Mouse (Mus musculus): ENCODE measurements at regions not wholly inside any gene's neighbourhood (a gene's known extent, or its start where the extent isn't known, plus 50 kb on each side); places are given as distances from the start of the nearest gene placed in this dataset.

GRCm38 (mm10) chr5:75826283-75827098, 151.8 kb downstream of the Kdr start:
- TF ChIP-seq POLR2A (IDR thresholded peaks at IDR 0.05; ENCODE audit: borderline replicate concordance, extremely low read depth, insufficient read depth, insufficient read length, poor library complexity, severe bottlenecking) (no peak), CTCF (IDR thresholded peaks at IDR 0.05; ENCODE audit: borderline replicate concordance, extremely low read depth, insufficient read depth, insufficient read length) (no peak)

GRCm38 (mm10) chr5:75825576-75825975, 152.7 kb downstream of the Kdr start:
- TF ChIP-seq POLR2A (IDR thresholded peaks at IDR 0.05; ENCODE audit: borderline replicate concordance, extremely low read depth, insufficient read depth, insufficient read length, poor library complexity, severe bottlenecking): no peak
- TF ChIP-seq CTCF (IDR thresholded peaks at IDR 0.05; ENCODE audit: borderline replicate concordance, extremely low read depth, insufficient read depth, insufficient read length): no peak
- peak; percentile 35 for DNase-seq (ENCODE audit: low read depth)

More at GRCm38 (mm10) chr5:75826283-75827098, 151.8 kb downstream of the Kdr start:
- no peak for DNase-seq (ENCODE audit: low read depth)

- TF ChIP-seq POLR2A (IDR thresholded peaks at IDR 0.05; ENCODE audit: borderline replicate concordance, extremely low read depth, insufficient read depth, insufficient read length, poor library complexity, severe bottlenecking) (no peak), CTCF (IDR thresholded peaks at IDR 0.05; ENCODE audit: borderline replicate concordance, extremely low read depth, insufficient read depth, insufficient read length) (no peak)
- no peak for DNase-seq (ENCODE audit: low read depth)
Observed at GRCm38 (mm10) chr5:75824660-75825059, 153.6 kb downstream of the Kdr start.

- no peak for DNase-seq (ENCODE audit: low read depth)
- TF ChIP-seq POLR2A (IDR thresholded peaks at IDR 0.05; ENCODE audit: borderline replicate concordance, extremely low read depth, insufficient read depth, insufficient read length, poor library complexity, severe bottlenecking): no peak
- no peak for TF ChIP-seq CTCF (IDR thresholded peaks at IDR 0.05; ENCODE audit: borderline replicate concordance, extremely low read depth, insufficient read depth, insufficient read length)
Observed at GRCm38 (mm10) chr5:75823646-75824045, 154.6 kb downstream of the Kdr start.

GRCm38 (mm10) chr5:75817396-75817795, 160.9 kb downstream of the Kdr start:
- DNase-seq (ENCODE audit: low read depth): no peak

GRCm38 (mm10) chr5:75814393-75814984, 163.8 kb downstream of the Kdr start:
- DNase-seq (ENCODE audit: low read depth): peak; percentile 51
- TF ChIP-seq POLR2A (IDR thresholded peaks at IDR 0.05; ENCODE audit: borderline replicate concordance, extremely low read depth, insufficient read depth, insufficient read length, poor library complexity, severe bottlenecking) (no peak), CTCF (IDR thresholded peaks at IDR 0.05; ENCODE audit: borderline replicate concordance, extremely low read depth, insufficient read depth, insufficient read length) (no peak)

More at GRCm38 (mm10) chr5:75817396-75817795, 160.9 kb downstream of the Kdr start:
- no peak for TF ChIP-seq CTCF (IDR thresholded peaks at IDR 0.05; ENCODE audit: borderline replicate concordance, extremely low read depth, insufficient read depth, insufficient read length)
- TF ChIP-seq POLR2A (IDR thresholded peaks at IDR 0.05; ENCODE audit: borderline replicate concordance, extremely low read depth, insufficient read depth, insufficient read length, poor library complexity, severe bottlenecking): no peak

- TF ChIP-seq CTCF (IDR thresholded peaks at IDR 0.05; ENCODE audit: borderline replicate concordance, extremely low read depth, insufficient read depth, insufficient read length) (no peak), POLR2A (IDR thresholded peaks at IDR 0.05; ENCODE audit: borderline replicate concordance, extremely low read depth, insufficient read depth, insufficient read length, poor library complexity, severe bottlenecking) (no peak)
- DNase-seq (ENCODE audit: low read depth): no peak
Observed at GRCm38 (mm10) chr5:75812686-75813085, 165.6 kb downstream of the Kdr start.

- TF ChIP-seq POLR2A (IDR thresholded peaks at IDR 0.05; ENCODE audit: borderline replicate concordance, extremely low read depth, insufficient read depth, insufficient read length, poor library complexity, severe bottlenecking): no peak
- TF ChIP-seq CTCF (IDR thresholded peaks at IDR 0.05; ENCODE audit: borderline replicate concordance, extremely low read depth, insufficient read depth, insufficient read length): no peak
Observed at GRCm38 (mm10) chr5:75808551-75809332, 169.5 kb downstream of the Kdr start.

GRCm38 (mm10) chr5:75805011-75805410, 173.2 kb downstream of the Kdr start:
- no peak for TF ChIP-seq POLR2A (IDR thresholded peaks at IDR 0.05; ENCODE audit: borderline replicate concordance, extremely low read depth, insufficient read depth, insufficient read length, poor library complexity, severe bottlenecking)
- no peak for DNase-seq (ENCODE audit: low read depth)

More at GRCm38 (mm10) chr5:75808551-75809332, 169.5 kb downstream of the Kdr start:
- DNase-seq (ENCODE audit: low read depth): no peak

- no peak for DNase-seq (ENCODE audit: low read depth)
- TF ChIP-seq POLR2A (IDR thresholded peaks at IDR 0.05; ENCODE audit: borderline replicate concordance, extremely low read depth, insufficient read depth, insufficient read length, poor library complexity, severe bottlenecking): no peak
- TF ChIP-seq CTCF (IDR thresholded peaks at IDR 0.05; ENCODE audit: borderline replicate concordance, extremely low read depth, insufficient read depth, insufficient read length): no peak
Observed at GRCm38 (mm10) chr5:75804340-75804739, 173.9 kb downstream of the Kdr start.

- no peak for TF ChIP-seq CTCF (IDR thresholded peaks at IDR 0.05; ENCODE audit: borderline replicate concordance, extremely low read depth, insufficient read depth, insufficient read length)
- TF ChIP-seq POLR2A (IDR thresholded peaks at IDR 0.05; ENCODE audit: borderline replicate concordance, extremely low read depth, insufficient read depth, insufficient read length, poor library complexity, severe bottlenecking): no peak
Observed at GRCm38 (mm10) chr5:75803012-75803411, 175.2 kb downstream of the Kdr start.

More at GRCm38 (mm10) chr5:75803012-75803411, 175.2 kb downstream of the Kdr start:
- no peak for DNase-seq (ENCODE audit: low read depth)

Data from brain, embryonic 14.5 days (tissue).